Mouse (Mus musculus) brain, embryonic 14.5 days (tissue): Measurements from ENCODE around the gene Ceacam18. TPM values are rescaled to one million over a fixed set of nuclear protein-coding genes. Genes with fewer than 3 reads are reported as not detected.

Experiments used
- DNase-seq: peaks from one replicate; pipeline ENCODE4 v3.0.0-alpha.2; 2011; ENCODE audit warnings: low read depth
- CTCF ChIP-seq: fragments of 200-500 bp; IDR thresholded peaks from 2 replicates; pipeline ENCODE4 v1.5.1; 2012; ENCODE audit warnings: inconsistent platforms, mild to moderate bottlenecking, moderate library complexity, borderline replicate concordance; ENCODE audit not compliant: insufficient read depth, insufficient read length; ENCODE audit errors: extremely low read depth
- POLR2A ChIP-seq: fragments of 200-500 bp; IDR thresholded peaks from 2 replicates; pipeline ENCODE4 v1.6.1; 2012; ENCODE audit warnings: mild to moderate bottlenecking, inconsistent platforms, borderline replicate concordance; ENCODE audit not compliant: poor library complexity, insufficient read depth, insufficient read length, severe bottlenecking; ENCODE audit errors: extremely low read depth
- polyA plus RNA-seq: library from polyadenylated mRNA; depleted of rRNA; stranded (reverse); fragments of >200 nt; gene quantifications from 2 replicates; pipeline ENCODE4 v1.2.3, GENCODE M21; 2012; rRNA removed

Gene Ceacam18
- 0.05 TPM in 1 of 2 replicates, not detected in the other for polyA plus RNA-seq

- TF ChIP-seq CTCF (no peak), POLR2A (no peak)
- DNase-seq = no peak
Observed at GRCm38 (mm10) chr7:43634500-43634899, at the start of gene Ceacam18. Gene Ceacam18 (plus strand): TSS chr7:43634707.

- no peak for TF ChIP-seq POLR2A
- TF ChIP-seq CTCF = no peak
- no peak for DNase-seq
Observed at GRCm38 (mm10) chr7:43584790-43585189, 49.7 kb upstream of the Ceacam18 start.

GRCm38 (mm10) chr7:43601884-43602283 is 32.6 kb upstream of the Ceacam18 start:
- no peak for TF ChIP-seq CTCF
- no peak for TF ChIP-seq POLR2A
- peak; percentile 37 for DNase-seq

GRCm38 (mm10) chr7:43606896-43607742 is 27.4 kb upstream of the Ceacam18 start, which contains the start of gene Zfp819:
Gene Zfp819 (plus strand): TSS chr7:43607169.
- no peak for TF ChIP-seq POLR2A
- TF ChIP-seq CTCF = no peak
- peak; percentile 88 for DNase-seq

- no peak for DNase-seq
Observed at GRCm38 (mm10) chr7:43607743-43608287, 26.7 kb upstream of the Ceacam18 start.

GRCm38 (mm10) chr7:43608316-43608824 is 26.1 kb upstream of the Ceacam18 start:
- TF ChIP-seq POLR2A (no peak), CTCF (no peak)
- DNase-seq = no peak

More at GRCm38 (mm10) chr7:43607743-43608287, 26.7 kb upstream of the Ceacam18 start:
- TF ChIP-seq CTCF (no peak), POLR2A (no peak)

GRCm38 (mm10) chr7:43613816-43614551 is 20.5 kb upstream of the Ceacam18 start:
- no peak for DNase-seq
- TF ChIP-seq POLR2A (no peak), CTCF (no peak)

GRCm38 (mm10) chr7:43622927-43623326 is 11.6 kb upstream of the Ceacam18 start:
- no peak for DNase-seq
- TF ChIP-seq CTCF (no peak), POLR2A (no peak)

GRCm38 (mm10) chr7:43623819-43624218 is 10.7 kb upstream of the Ceacam18 start:
- DNase-seq = no peak
- TF ChIP-seq POLR2A (no peak), CTCF (no peak)

GRCm38 (mm10) chr7:43625065-43625464 is 9.4 kb upstream of the Ceacam18 start:
- DNase-seq = no peak
- TF ChIP-seq POLR2A = no peak
- TF ChIP-seq CTCF = no peak
